Mouse (Mus musculus) c-Kit-positive CD71-negative TER-119-negative erythroid progenitor cells, embryonic 14.5 days (primary cell): ENCODE results near the gene Trex1.

Experiments
- DNase-seq: peaks from one replicate; pipeline ENCODE4 v3.0.0-alpha.2; 2013; ENCODE audit warnings: low read depth

Trex1 gene

GRCm38 (mm10) chr9:109059136-109059903 is at the start of gene Trex1:
TSS of gene Trex1 (minus strand) at chr9:109059734.
- peak; percentile 73 for DNase-seq

GRCm38 (mm10) chr9:109107341-109107740 is 47.8 kb upstream of the Trex1 start:
- no peak for DNase-seq

- DNase-seq, result no peak
Observed at GRCm38 (mm10) chr9:109105648-109106047, 46.1 kb upstream of the Trex1 start.

- DNase-seq, result no peak
Observed at GRCm38 (mm10) chr9:109105011-109105410, 45.5 kb upstream of the Trex1 start.

- no peak for DNase-seq
Observed at GRCm38 (mm10) chr9:109104083-109104482, 44.5 kb upstream of the Trex1 start.

- DNase-seq, result no peak
Observed at GRCm38 (mm10) chr9:109103250-109103649, 43.7 kb upstream of the Trex1 start.

GRCm38 (mm10) chr9:109102541-109102940 is 43.0 kb upstream of the Trex1 start:
- DNase-seq, result no peak

GRCm38 (mm10) chr9:109101933-109102445 is 42.5 kb upstream of the Trex1 start:
- no peak for DNase-seq

GRCm38 (mm10) chr9:109100307-109100928 is 40.9 kb upstream of the Trex1 start:
- no peak for DNase-seq

GRCm38 (mm10) chr9:109098969-109099368 is 39.4 kb upstream of the Trex1 start:
- no peak for DNase-seq

GRCm38 (mm10) chr9:109098366-109098765 is 38.8 kb upstream of the Trex1 start:
- DNase-seq, result no peak

- DNase-seq, result no peak
Observed at GRCm38 (mm10) chr9:109097831-109098230, 38.3 kb upstream of the Trex1 start.

- no peak for DNase-seq
Observed at GRCm38 (mm10) chr9:109097291-109097690, 37.8 kb upstream of the Trex1 start.

GRCm38 (mm10) chr9:109096856-109097255 is 37.3 kb upstream of the Trex1 start:
- no peak for DNase-seq

GRCm38 (mm10) chr9:109096251-109096661 is 36.7 kb upstream of the Trex1 start:
- no peak for DNase-seq

- DNase-seq, result no peak
Observed at GRCm38 (mm10) chr9:109095137-109095982, 35.8 kb upstream of the Trex1 start, which contains the start of gene Plxnb1. TSS of gene Plxnb1 (plus strand) at chr9:109095389.

GRCm38 (mm10) chr9:109094553-109095136 is 35.1 kb upstream of the Trex1 start:
- no peak for DNase-seq

GRCm38 (mm10) chr9:109093786-109094552 is 34.4 kb upstream of the Trex1 start:
- no peak for DNase-seq

GRCm38 (mm10) chr9:109092799-109093198 is 33.3 kb upstream of the Trex1 start:
- no peak for DNase-seq

GRCm38 (mm10) chr9:109091802-109092201 is 32.3 kb upstream of the Trex1 start:
- no peak for DNase-seq

GRCm38 (mm10) chr9:109090446-109090845 is 30.9 kb upstream of the Trex1 start:
- no peak for DNase-seq
